Comparison of ENCODE assay signal across 8 mouse cellular contexts in genomic region chr4:142083762-142084130, GRCm38 (mm10). TPM values are rescaled to one million over a fixed set of nuclear protein-coding genes. Genes with fewer than 3 reads are reported as not detected.
DNase-seq lines count a peak whose midpoint lies in the region; ATAC-seq and TF ChIP-seq lines count a peak whose summit lies in the region.

No protein-coding gene starts in this region.

- H3K4me1 ChIP-seq in E14TG2a.4 (replicated peaks; ENCODE audit: low read depth, low read length) = peaks cover 58% of the 10 kb centered on the region
- H3K4me1 ChIP-seq in forebrain, embryonic 10.5 days = peaks cover 53% of the 10 kb centered on the region
- H3K4me1 ChIP-seq in heart, embryonic 16.5 days (ENCODE audit: control insufficient read depth, insufficient read depth, low read length) = peaks cover 42% of the 10 kb centered on the region
- H3K4me1 ChIP-seq in kidney, postnatal 0 days (replicated peaks; ENCODE audit: insufficient read depth, low read length) = peaks cover 36% of the 10 kb centered on the region

- peak; percentile 39 for TF ChIP-seq CTCF in E14TG2a.4 (conservative IDR thresholded peaks at IDR 0.05; ENCODE audit: low read length)
- peak; percentile 72 for TF ChIP-seq CTCF in kidney, postnatal 0 days (IDR thresholded peaks at IDR 0.05; ENCODE audit: low read depth)

- H3K4me2 ChIP-seq in heart, embryonic 16.5 days (ENCODE audit: low read depth, low read length) = peak overlapping the region; percentile 92
- H3K4me2 ChIP-seq in kidney, postnatal 0 days (ENCODE audit: low read length) = peak overlapping the region; percentile 90

- peak overlapping the region; percentile 91 for H3K9ac ChIP-seq in heart, embryonic 16.5 days (ENCODE audit: low read length)
- H3K9ac ChIP-seq in kidney, postnatal 0 days (ENCODE audit: low read depth, low read length) = peak overlapping the region; percentile 66

- WGBS in forebrain, embryonic 10.5 days = 2% methylated on average over 24 of the region's 29 CpGs
- under 1% methylated on average over 20 of the region's 29 CpGs for WGBS in heart, embryonic 16.5 days
- 2% methylated on average over 21 of the region's 29 CpGs for WGBS in kidney, postnatal 0 days

- ATAC-seq in heart, embryonic 16.5 days (replicated peaks; ENCODE audit: extremely low read depth, insufficient read depth, low FRiP score) = peak; percentile 68
- ATAC-seq in kidney, postnatal 0 days (replicated peaks; ENCODE audit: low FRiP score, low read depth) = peak; percentile 73
- ATAC-seq in inflammation-experienced regulatory T-cells, adult 6 months = no peak

- peak overlapping the region; percentile 88 for H3K4me3 ChIP-seq in E14TG2a.4 (replicated peaks; ENCODE audit: low read length)
- H3K4me3 ChIP-seq in forebrain, embryonic 10.5 days = peak overlapping the region; percentile 82
- peak overlapping the region; percentile 85 for H3K4me3 ChIP-seq in heart, embryonic 16.5 days (ENCODE audit: low read length)
- peak overlapping the region; percentile 66 for H3K4me3 ChIP-seq in kidney, postnatal 0 days (replicated peaks; ENCODE audit: low read depth, low read length)

- peak overlapping the region; percentile 83 for H3K27ac ChIP-seq in forebrain, embryonic 10.5 days
- peak overlapping the region; percentile 95 for H3K27ac ChIP-seq in heart, embryonic 16.5 days (ENCODE audit: low read length)
- peak overlapping the region; percentile 90 for H3K27ac ChIP-seq in kidney, postnatal 0 days

- peaks cover 5% of the 10 kb centered on the region for H3K27me3 ChIP-seq in E14TG2a.4 (ENCODE audit: insufficient read depth, low read length)
- H3K27me3 ChIP-seq in forebrain, embryonic 10.5 days (ENCODE audit: poor library complexity, severe bottlenecking) = peaks cover 80% of the 10 kb centered on the region
- H3K27me3 ChIP-seq in heart, embryonic 16.5 days (ENCODE audit: control insufficient read depth, insufficient read depth, low read length) = no peaks in the 10 kb centered on the region
- H3K27me3 ChIP-seq in kidney, postnatal 0 days (ENCODE audit: insufficient read depth, low read length) = no peaks in the 10 kb centered on the region

- DNase-seq in adrenal gland, postnatal 36 days = peak; percentile 84 to 89
- peak; percentile 71 for DNase-seq in forebrain, embryonic 10.5 days (ENCODE audit: extremely low spot score, low spot score)
- DNase-seq in kidney, postnatal 0 days (ENCODE audit: low spot score) = peak; percentile 89
- peak; percentile 84 for DNase-seq in lung, postnatal 25 days (ENCODE audit: low spot score)
- DNase-seq in ovary, postnatal 36 days (ENCODE audit: low spot score) = peak; percentile 78

- no peaks in the 10 kb centered on the region for H3K9me3 ChIP-seq in E14TG2a.4 (ENCODE audit: low read length)
- no peaks in the 10 kb centered on the region for H3K9me3 ChIP-seq in forebrain, embryonic 10.5 days
- no peaks in the 10 kb centered on the region for H3K9me3 ChIP-seq in heart, embryonic 16.5 days (replicated peaks; ENCODE audit: control insufficient read depth, low read length)
- H3K9me3 ChIP-seq in kidney, postnatal 0 days (replicated peaks; ENCODE audit: low read length) = no peaks in the 10 kb centered on the region

- peaks cover 10% of the 10 kb centered on the region; the same call in 1 of the 2 replicates for H3K36me3 ChIP-seq in E14TG2a.4 (ENCODE audit: insufficient read depth, low read length)
- no peaks in the 10 kb centered on the region for H3K36me3 ChIP-seq in forebrain, embryonic 10.5 days (replicated peaks)
- H3K36me3 ChIP-seq in heart, embryonic 16.5 days (ENCODE audit: control insufficient read depth, insufficient read depth) = no peaks in the 10 kb centered on the region
- no peaks in the 10 kb centered on the region for H3K36me3 ChIP-seq in kidney, postnatal 0 days (ENCODE audit: insufficient read depth, low read length)

RNA-seq across cellular contexts. Expression of gene Tmem51, which starts 0.4 kb away (rescaled TPM):
- 1 to 10 TPM; 4.9 to 5.0 TPM for total RNA-seq in adrenal gland, postnatal 36 days (2021)
- polyA plus RNA-seq in forebrain, embryonic 10.5 days (2016; fragmentation: Nextera tagmentation; extraction: Ambion mirVana) = 6.6 and 6.7 TPM in 2 replicates
- 48.5 and 49.2 TPM in 2 replicates for polyA plus RNA-seq in heart, embryonic 16.5 days (2015; fragmentation: Nextera tagmentation; extraction: Ambion mirVana)
- polyA plus RNA-seq in kidney, postnatal 0 days (2015; fragmentation: Nextera tagmentation; extraction: Ambion mirVana) = 53.8 and 56.8 TPM in 2 replicates
- 1 to 10 TPM in 1 of 3 experiments, under 1 TPM in 2; 0.17 to 1.4 (median 0.50) TPM for polyA plus RNA-seq in inflammation-experienced regulatory T-cells, adult 6 months (2017; shearing (Covaris generic))
